Mouse (Mus musculus) neural tube, embryonic 14.5 days (tissue): ENCODE data around the gene Ddx19a. TPM values are rescaled to one million over a fixed set of nuclear protein-coding genes. Genes with fewer than 3 reads are reported as not detected.
"Not testable (repeated sequence)": the region's sequence is repeated elsewhere in the genome, so short reads cannot be mapped to it uniquely, and the experiment has no call there.

Experiments used
- ATAC-seq: fragments of 200-750 bp; cut with Nextera tagmentation; 2 replicates; pipeline ENCODE4 v1.8.0; 2017; ENCODE audit warnings: low read depth, mild to moderate bottlenecking, moderate TSS enrichment, moderate library complexity
- H3K27ac ChIP-seq: fragments of 300-500 bp; sonication (generic); 2 replicates; pipeline ENCODE4 v1.5.1; 2014; ENCODE audit warnings: low read depth, mild to moderate bottlenecking, control low read depth, low read length, moderate library complexity, mixed read lengths
- H3K27me3 ChIP-seq: fragments of 300-500 bp; sonication (generic); 2 replicates; pipeline ENCODE4 v1.6.1; 2014; ENCODE audit warnings: low read length; ENCODE audit not compliant: control insufficient read depth, insufficient read depth
- H3K36me3 ChIP-seq: fragments of 300-500 bp; sonication (generic); 2 replicates; pipeline ENCODE4 v1.6.1; 2014; ENCODE audit warnings: low read length, mixed read lengths; ENCODE audit not compliant: control insufficient read depth, insufficient read depth
- H3K4me1 ChIP-seq: fragments of 300-500 bp; sonication (generic); 2 replicates; pipeline ENCODE4 v1.6.1; 2014; ENCODE audit warnings: low read length; ENCODE audit not compliant: control insufficient read depth, insufficient read depth
- H3K4me2 ChIP-seq: fragments of 300-500 bp; sonication (generic); 2 replicates; pipeline ENCODE4 v1.6.1; 2014; ENCODE audit warnings: mild to moderate bottlenecking, low read depth, low read length, control low read depth
- H3K4me3 ChIP-seq: fragments of 300-500 bp; sonication (generic); 2 replicates; pipeline ENCODE4 v1.5.1; 2014; ENCODE audit warnings: low read depth, low read length, control low read depth, mixed read lengths
- H3K9ac ChIP-seq: fragments of 300-500 bp; sonication (generic); replicated peaks from 2 replicates; pipeline ENCODE4 v1.6.1; 2014; ENCODE audit warnings: low read depth, mild to moderate bottlenecking, control low read depth, low read length, mixed read lengths
- H3K9me3 ChIP-seq: fragments of 300-500 bp; sonication (generic); 2 replicates; pipeline ENCODE4 v1.6.1; 2016; ENCODE audit warnings: low read length; ENCODE audit not compliant: control insufficient read depth
- WGBS: fragments of 180-500 bp; shearing (Covaris S2); extraction: QIAGEN DNeasy Blood & Tissue Kit; methylation state at CpG from one replicate; pipeline ENCODE4 v1.1.7; 2014; 5-methylcytosine and 5-hydroxymethylcytosine counted together
- microRNA-seq: library from miRNA; unstranded; fragments of <30 nt; microRNA quantifications from one replicate; pipeline ENCODE4, GENCODE M21; 2016
- polyA plus RNA-seq: library from polyadenylated mRNA; unstranded; fragments of >200 nt; fragmentation: Nextera tagmentation; extraction: Ambion mirVana; gene quantifications from 2 replicates; pipeline ENCODE4 v1.2.1, GENCODE M21; 2014

The Ddx19a gene
- polyA plus RNA-seq, 1 experiment from 2014 or later: 14.8 TPM

GRCm38 (mm10) chr8:110929672-110930071, 67.9 kb downstream of the Ddx19a start:
- H3K4me2 ChIP-seq, H3K27me3 ChIP-seq, H3K27ac ChIP-seq, H3K9ac ChIP-seq, ATAC-seq, H3K4me1 ChIP-seq, H3K9me3 ChIP-seq, H3K4me3 ChIP-seq, H3K36me3 ChIP-seq: not testable (repeated sequence)
- WGBS: 94% methylated on average over 6 of the region's 8 CpGs

DNA sequence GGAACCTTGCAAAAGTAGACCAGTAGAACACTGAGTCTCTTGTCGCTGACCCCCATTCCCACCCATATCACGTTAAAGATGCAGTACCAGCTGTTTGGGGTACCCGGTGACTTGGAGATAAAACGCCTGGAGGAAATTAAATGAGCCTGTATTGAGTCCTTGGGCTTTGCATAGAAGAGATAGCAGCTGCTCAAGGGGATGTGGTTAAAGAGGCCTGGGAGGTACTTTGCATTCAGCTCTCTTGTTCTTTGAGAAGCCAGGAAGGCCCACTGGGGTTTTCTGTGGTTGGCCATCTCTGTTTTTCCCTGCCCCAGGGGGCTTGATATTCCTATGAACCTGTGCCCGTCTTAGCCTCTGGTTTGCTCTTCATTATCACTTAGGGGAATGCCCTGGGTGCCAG, 68.5 kb downstream of the Ddx19a start:
- no peak for ATAC-seq
- no peaks in the 10 kb centered on the region for H3K9me3 ChIP-seq
- no peak overlapping the region for H3K4me3 ChIP-seq
- H3K36me3 ChIP-seq: no peaks in the 10 kb centered on the region
- H3K27me3 ChIP-seq: no peaks in the 10 kb centered on the region
- no peaks in the 10 kb centered on the region for H3K4me1 ChIP-seq
- WGBS: 63% methylated on average over 5 of the region's 5 CpGs
- no peak overlapping the region for H3K4me2 ChIP-seq
- no peak overlapping the region for H3K27ac ChIP-seq
- no peak overlapping the region for H3K9ac ChIP-seq

- Histone ChIP-seq H3K27ac (no peak overlapping the region), H3K36me3 (no peaks in the 10 kb centered on the region), H3K9me3 (no peaks in the 10 kb centered on the region), H3K4me1 (no peaks in the 10 kb centered on the region), H3K27me3 (no peaks in the 10 kb centered on the region), H3K9ac (no peak overlapping the region), H3K4me3 (no peak overlapping the region), H3K4me2 (no peak overlapping the region)
- no peak for ATAC-seq
- WGBS: 87% methylated on average over 7 of the region's 7 CpGs
These were observed 69.2 kb downstream of the Ddx19a start for GRCm38 (mm10) chr8:110928435-110928834.

DNA sequence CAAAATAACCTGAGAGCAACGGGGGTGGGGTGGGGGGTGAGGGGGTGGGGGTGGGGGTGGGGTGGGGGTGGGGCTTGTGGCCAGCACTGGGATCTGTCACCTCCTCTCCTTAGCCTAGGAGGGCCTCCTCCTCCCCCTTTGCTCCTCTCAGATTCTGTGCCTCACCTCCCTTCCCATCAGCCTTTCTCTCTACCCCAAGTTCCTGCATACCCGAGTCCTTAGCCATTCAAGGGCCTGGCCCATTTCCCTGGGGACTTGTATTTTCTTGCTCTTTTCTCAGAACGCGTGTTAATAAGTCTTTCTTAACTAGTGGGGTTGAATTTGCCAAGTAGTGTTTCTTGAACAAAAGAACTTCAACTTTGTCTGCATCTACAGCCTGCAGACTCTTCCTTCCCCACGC, 70.9 kb downstream of the Ddx19a start:
- Histone ChIP-seq H3K9ac (no peak overlapping the region), H3K4me1 (no peaks in the 10 kb centered on the region), H3K36me3 (no peaks in the 10 kb centered on the region), H3K27ac (no peak overlapping the region), H3K4me2 (no peak overlapping the region), H3K27me3 (no peaks in the 10 kb centered on the region), H3K4me3 (no peak overlapping the region), H3K9me3 (no peaks in the 10 kb centered on the region)
- no peak for ATAC-seq
- WGBS: 57% methylated on average over 5 of the region's 5 CpGs

DNA sequence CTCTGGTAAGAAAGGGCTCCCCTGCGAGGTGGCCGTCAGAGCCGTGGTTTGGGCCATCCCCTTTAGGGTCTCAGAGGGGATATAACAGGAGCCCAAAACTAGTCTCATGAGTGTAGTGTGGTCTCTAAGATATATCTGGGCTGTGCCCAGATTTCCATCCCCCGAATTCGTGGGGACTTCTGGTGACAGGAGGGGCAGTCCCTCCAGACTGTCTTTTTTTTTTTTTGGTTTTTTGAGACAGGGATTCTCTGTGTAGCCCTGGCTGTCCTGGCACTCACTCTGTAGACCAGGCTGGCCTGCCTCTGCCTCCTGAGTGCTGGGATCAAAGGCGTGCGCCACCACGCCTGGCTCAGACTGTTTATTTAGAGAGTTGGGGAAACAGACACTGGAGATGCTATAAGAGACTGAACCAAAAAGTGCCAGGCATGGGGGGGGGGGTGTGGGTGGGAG, 71.9 kb downstream of the Ddx19a start:
- Histone ChIP-seq H3K9me3 (no peaks in the 10 kb centered on the region), H3K4me3 (no peak overlapping the region), H3K4me1 (peaks cover 9% of the 10 kb centered on the region), H3K9ac (no peak overlapping the region), H3K27me3 (no peaks in the 10 kb centered on the region), H3K36me3 (no peaks in the 10 kb centered on the region), H3K27ac (no peak overlapping the region), H3K4me2 (no peak overlapping the region)
- no peak for ATAC-seq
- 70% methylated on average over 8 of the region's 8 CpGs for WGBS

Small RNA genes within 50 kb of the gene (microRNA-seq; reads per million reads assigned to microRNA genes)
- gene Gm24103 (not detected), gene Mir3473d (0.85 reads per million)

Other genes starting within 250 kb of the Ddx19a start
- gene Il34, start 191.9 kb downstream of the Ddx19a start, polyA plus RNA-seq: 1.2 and 2.7 TPM in 2 replicates
- gene Cog4, start 151.2 kb downstream of the Ddx19a start, polyA plus RNA-seq: 64.6 and 78.1 TPM in 2 replicates
- 87.3 and 109 TPM in 2 replicates for gene Sf3b3, start 151.0 kb downstream of the Ddx19a start, polyA plus RNA-seq
- gene Fuk, start 95.3 kb downstream of the Ddx19a start, polyA plus RNA-seq: 3.9 and 5.4 TPM in 2 replicates
- gene St3gal2, start 77.9 kb downstream of the Ddx19a start, polyA plus RNA-seq: 12.7 and 15.0 TPM in 2 replicates
- 6.3 and 7.6 TPM in 2 replicates for gene Ddx19b, start 34.0 kb upstream of the Ddx19a start, polyA plus RNA-seq
- 76.4 and 93.5 TPM in 2 replicates for gene Aars, start 35.3 kb upstream of the Ddx19a start, polyA plus RNA-seq
- not detected in 2 replicates for gene Exosc6, start 58.5 kb upstream of the Ddx19a start, polyA plus RNA-seq
- 0.70 and 1.5 TPM in 2 replicates for gene Clec18a, start 94.6 kb upstream of the Ddx19a start, polyA plus RNA-seq
- 8.1 and 8.7 TPM in 2 replicates for gene Pdpr, start 96.8 kb upstream of the Ddx19a start, polyA plus RNA-seq